Mouse (Mus musculus) duodenum, adult 2 months (tissue): ENCODE measurements around the gene Gm9936. TPM values are rescaled to one million over a fixed set of nuclear protein-coding genes. Genes with fewer than 3 reads are reported as not detected.

ENCODE experiments used
- polyA plus RNA-seq: library from polyadenylated mRNA; depleted of rRNA; stranded (reverse); fragments of >200 nt; gene quantifications from 2 replicates; pipeline ENCODE4 v1.2.3, GENCODE M21; 2012; ENCODE audit warnings: low replicate concordance; rRNA removed

Gm9936 gene
- not detected in 2 replicates for polyA plus RNA-seq

DNA sequence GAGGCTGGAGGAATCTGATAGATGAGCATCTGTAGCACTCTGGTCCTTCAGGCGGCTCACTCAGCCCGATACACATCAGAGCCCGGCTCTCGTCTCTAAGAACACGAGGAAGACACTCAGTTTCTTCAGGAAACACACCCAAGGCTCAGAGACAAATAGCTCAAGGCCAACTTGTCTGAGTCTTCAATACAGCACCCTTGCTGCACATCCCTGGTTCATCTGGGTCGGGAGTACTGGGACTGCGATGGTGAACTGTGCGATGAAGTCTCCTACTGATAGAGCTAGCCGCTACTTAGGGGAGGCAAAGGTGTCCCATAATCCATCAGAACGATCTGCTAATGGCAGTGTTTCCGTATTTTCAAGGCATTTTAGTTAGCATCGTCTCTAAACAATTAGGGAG is at the start of gene Gm9936:
Gm9936 (minus strand) TSS at position 101 of the 400 bp plus-strand sequence.

DNA sequence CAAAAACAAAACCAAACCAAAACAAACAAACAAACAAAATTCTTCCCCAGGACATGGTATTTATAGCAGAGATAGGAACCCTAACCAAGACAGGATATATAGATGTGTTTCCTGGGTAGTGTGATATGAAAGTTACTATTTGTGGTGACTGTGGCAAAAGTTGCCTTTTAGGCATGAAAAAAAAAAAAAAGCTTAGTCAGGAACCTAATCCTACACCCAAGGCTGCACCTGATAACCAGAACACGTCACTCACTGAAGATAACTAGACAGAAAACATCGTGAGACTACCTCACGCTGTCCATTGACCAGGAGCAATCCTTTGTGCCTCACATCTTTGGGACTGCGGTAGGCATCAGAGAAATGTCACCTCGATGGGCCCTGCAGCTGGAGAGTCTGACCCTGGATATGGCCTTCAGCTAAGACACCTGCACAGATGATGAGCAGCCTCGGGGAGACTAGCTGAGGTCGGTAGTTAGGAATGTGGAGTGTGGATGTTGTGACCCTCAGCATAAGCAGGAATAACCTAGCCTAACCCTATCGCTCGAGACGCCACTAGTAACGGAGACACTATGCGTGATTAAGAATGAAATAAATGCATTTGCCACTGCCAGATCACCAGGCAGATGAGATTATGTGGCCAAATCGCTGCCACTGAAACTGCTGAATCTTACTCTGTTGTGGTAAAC is 38.3 kb upstream of the Gm9936 start, which contains the start of gene Oasl2:
Oasl2 (plus strand) TSS at position 249 of the 686 bp plus-strand sequence.

DNA sequence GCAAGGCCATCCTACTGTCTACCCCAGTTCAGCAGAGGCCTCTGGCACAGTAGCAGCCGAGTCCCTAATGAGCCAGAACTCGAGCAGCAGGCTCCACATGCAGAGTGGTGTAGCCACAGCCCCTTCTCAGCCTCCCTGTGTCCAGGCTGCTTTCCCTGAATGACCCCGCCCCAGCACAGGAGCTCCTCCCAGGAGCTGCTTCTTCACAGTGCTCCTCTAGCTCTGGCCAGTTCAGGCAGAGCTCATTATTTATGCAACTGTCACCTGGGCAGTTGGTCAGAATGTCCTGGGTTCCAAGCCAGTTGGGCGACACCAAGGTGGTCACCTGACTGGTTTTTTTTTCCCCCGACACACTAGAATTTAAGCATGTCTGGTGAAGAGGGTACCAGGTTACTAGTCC is 5.1 kb downstream of the Gm9936 start, which contains the start of gene 4930519G04Rik:
4930519G04Rik (plus strand) TSS at position 301 of the 400 bp plus-strand sequence.

DNA sequence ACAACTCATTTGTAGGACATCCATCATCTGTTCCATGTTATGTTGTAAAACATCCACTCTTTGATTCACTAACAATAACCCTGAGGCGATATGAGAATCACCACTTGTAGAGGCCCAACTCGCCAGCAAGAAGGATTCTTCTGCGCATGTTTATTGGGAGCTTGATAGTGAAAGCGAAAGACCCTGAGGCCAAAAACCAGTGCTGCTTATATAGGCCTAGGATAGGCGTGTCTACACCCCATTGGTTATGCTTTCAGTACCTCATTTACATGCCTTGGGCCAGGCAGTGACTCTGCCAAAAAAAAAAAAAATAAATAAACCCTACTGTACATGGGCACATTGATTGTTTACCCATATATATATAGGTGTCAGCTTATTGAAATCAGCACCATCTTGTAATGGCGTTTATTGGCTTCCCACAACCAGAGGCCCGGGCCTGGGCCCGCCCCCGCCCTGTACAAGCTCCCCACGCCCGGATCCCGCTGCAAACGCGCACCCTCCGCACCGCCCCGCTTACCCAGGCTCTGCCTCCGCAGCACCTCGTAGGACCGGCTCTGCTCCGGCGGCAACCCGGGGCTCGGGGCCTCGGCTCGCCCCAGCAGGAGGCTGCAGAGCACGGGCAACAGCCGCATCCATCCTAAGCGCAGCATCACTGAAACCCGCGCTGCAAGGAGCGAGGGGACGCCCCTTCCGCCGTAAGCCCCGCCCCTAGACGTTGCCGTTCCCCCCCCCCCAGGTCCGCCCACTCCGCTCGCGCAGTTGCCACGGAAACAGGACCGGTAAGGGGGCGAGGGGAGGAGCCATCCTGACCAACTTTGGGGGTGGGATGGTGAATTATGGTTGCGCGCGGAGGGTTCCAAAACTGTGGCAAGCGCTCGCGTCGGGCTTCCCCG is 35.4 kb downstream of the Gm9936 start, which contains the start of gene 1500011B03Rik:
1500011B03Rik (minus strand) TSS at position 673 of the 893 bp plus-strand sequence.

Other genes with a start within 250 kb of the Gm9936 start
- gene Trpv4, start 200.3 kb downstream of the Gm9936 start, polyA plus RNA-seq: 2.0 and 4.0 TPM in 2 replicates
- gene Gltp, start 167.7 kb downstream of the Gm9936 start, polyA plus RNA-seq: 141 and 243 TPM in 2 replicates
- 2.9 and 7.1 TPM in 2 replicates for gene Tchp, start 150.9 kb downstream of the Gm9936 start, polyA plus RNA-seq
- gene Ankrd13a, start 84.0 kb downstream of the Gm9936 start, polyA plus RNA-seq: 77.4 and 78.8 TPM in 2 replicates
- 14.0 and 21.1 TPM in 2 replicates for gene Git2, start 83.2 kb downstream of the Gm9936 start, polyA plus RNA-seq
- 4.2 and 11.5 TPM in 2 replicates for gene 1500011B03Rik, start 35.2 kb downstream of the Gm9936 start, polyA plus RNA-seq
- not detected in 2 replicates for gene 4930519G04Rik, start 5.0 kb downstream of the Gm9936 start, polyA plus RNA-seq
- gene Oasl2, start 38.3 kb upstream of the Gm9936 start, polyA plus RNA-seq: 7.4 and 29.4 TPM in 2 replicates
- 61.4 and 170 TPM in 2 replicates for gene Oasl1, start 64.6 kb upstream of the Gm9936 start, polyA plus RNA-seq
- 8.0 and 12.2 TPM in 2 replicates for gene 2210016L21Rik, start 83.5 kb upstream of the Gm9936 start, polyA plus RNA-seq
- gene Hnf1a, start 112.4 kb upstream of the Gm9936 start, polyA plus RNA-seq: 27.0 and 31.0 TPM in 2 replicates
- 55.0 and 82.5 TPM in 2 replicates for gene Sppl3, start 152.5 kb upstream of the Gm9936 start, polyA plus RNA-seq
- not detected in 2 replicates for gene Gm10401, start 239.6 kb upstream of the Gm9936 start, polyA plus RNA-seq